Mouse (Mus musculus) adrenal gland, postnatal 25 days (tissue): Measurements from ENCODE around the gene Timm8a1. TPM values are rescaled to one million over a fixed set of nuclear protein-coding genes. Genes with fewer than 3 reads are reported as not detected.

Source experiments
- DNase-seq: peaks from one replicate; pipeline ENCODE4 v3.0.0; 2021; ENCODE audit warnings: mixed read lengths
- total RNA-seq: library from RNA; stranded (reverse); gene quantifications from 2 replicates; pipeline ENCODE4 v1.2.3, GENCODE M21; 2021

Timm8a1 gene
- total RNA-seq, 1 experiment from 2014 or later, result 30.7 TPM

DNA sequence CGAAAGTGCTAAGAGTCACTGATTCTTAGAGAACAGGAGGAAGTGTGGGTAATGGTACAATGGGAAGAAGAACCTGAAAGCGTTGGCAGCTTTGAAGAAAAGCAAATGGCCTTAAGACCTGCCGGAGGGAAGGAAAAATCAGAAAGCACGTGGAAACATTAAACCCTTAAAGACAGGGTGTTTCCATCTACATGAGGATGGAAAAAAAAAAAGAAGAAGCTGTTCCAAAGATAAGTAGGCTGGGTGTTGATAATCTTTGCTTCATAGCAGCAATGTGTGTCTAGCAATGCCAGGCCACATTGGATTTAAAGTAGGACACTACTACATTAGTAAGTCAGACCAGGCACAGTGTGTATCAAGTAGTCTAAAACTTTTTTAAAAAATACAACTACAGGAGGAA is 16.4 kb downstream of the Timm8a1 start:
- DNase-seq, result no peak

DNA sequence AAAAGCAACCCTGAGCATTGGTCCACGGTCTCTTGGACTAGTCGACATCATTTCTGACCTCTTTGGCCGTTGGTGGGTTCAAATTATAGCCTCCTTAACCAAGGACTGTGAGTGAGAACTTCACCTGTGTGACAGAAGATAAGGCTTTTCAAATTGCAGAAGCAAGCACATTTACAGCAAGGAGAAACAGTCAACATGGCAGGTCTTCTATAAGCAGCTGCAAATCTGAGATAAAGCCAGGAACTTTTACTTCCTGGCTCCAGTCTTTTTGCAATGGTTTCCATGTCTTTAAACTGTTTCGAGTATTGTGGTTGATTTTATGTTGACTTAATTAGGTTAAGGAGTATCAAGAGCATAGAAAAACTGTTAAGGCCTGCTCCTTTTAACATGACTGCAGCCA is 17.9 kb downstream of the Timm8a1 start:
- no peak for DNase-seq

DNA sequence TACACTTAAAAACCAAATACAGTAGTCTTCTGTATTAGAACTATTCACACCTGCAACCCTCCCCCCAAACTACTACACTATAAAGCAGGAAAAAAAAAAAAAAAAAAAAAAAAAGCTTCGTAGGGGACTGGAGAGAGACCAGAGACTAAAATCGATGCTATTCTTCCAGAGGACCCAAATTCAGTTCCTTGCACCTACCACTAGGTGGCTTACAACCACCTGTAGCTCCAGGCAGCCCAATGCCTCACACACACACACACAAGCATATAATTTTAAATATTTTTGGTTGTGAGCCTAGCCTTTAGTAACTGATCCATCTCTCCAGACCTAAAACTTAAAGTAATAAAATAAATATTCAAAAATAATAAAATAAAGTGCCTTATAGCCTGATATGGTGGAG is 32.2 kb downstream of the Timm8a1 start:
- DNase-seq, result no peak

DNA sequence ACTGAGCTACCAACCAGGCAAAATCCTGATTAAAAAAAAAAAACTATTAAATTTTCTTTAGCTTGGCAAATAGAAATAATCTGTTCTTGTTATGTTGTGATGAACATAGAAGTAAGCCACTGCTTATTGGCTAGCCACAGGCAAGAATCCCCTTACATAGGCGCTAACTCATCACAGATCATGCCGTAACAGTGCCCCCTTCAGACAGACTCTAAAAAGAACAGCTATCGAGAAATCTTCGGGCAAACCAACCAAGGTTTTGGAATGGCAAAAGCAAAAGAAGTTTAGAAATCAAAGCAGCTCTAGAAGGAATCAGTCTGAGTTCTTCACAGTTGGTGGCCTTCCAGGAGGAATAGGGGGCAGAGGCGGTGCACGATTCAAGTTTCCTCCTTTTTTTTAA is 33.7 kb downstream of the Timm8a1 start:
- no peak for DNase-seq

DNA sequence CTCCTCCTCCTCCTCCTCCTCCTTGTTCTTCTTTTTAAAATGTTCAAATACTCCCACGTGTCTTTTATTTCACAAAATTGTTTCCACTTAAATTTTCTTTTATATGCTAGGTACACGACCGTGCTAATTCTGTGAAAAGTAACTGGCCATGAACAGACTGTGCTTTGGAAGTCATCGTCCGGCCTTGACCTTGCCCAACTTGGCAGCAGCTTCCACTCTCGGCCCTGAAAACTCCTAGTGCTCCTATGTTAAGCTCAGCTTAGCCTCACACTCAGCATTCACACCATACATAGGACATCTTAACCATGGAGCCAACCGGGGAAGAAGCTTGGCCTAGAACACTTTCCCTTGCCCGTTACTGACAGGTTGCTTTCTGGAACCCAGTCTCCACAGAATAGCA is 41.0 kb downstream of the Timm8a1 start:
- peak; percentile 56 for DNase-seq

Other genes starting within 250 kb of the Timm8a1 start
- gene Tmem35a, start 246.6 kb downstream of the Timm8a1 start, total RNA-seq, result 216 and 250 TPM in 2 replicates
- gene Cenpi, start 233.8 kb downstream of the Timm8a1 start, total RNA-seq, result 3.1 and 5.5 TPM in 2 replicates
- 0.19 and 0.49 TPM in 2 replicates for gene Drp2, start 137.3 kb downstream of the Timm8a1 start, total RNA-seq
- gene Taf7l, start 65.4 kb downstream of the Timm8a1 start, total RNA-seq, result not detected in 2 replicates
- gene Btk, start 41.7 kb upstream of the Timm8a1 start, total RNA-seq, result 0.67 and 0.82 TPM in 2 replicates
- 276 and 305 TPM in 2 replicates for gene Rpl36a, start 43.8 kb upstream of the Timm8a1 start, total RNA-seq
- gene Gla, start 59.3 kb upstream of the Timm8a1 start, total RNA-seq, result 8.4 and 9.0 TPM in 2 replicates
- 90.6 and 98.0 TPM in 2 replicates for gene Hnrnph2, start 59.3 kb upstream of the Timm8a1 start, total RNA-seq
- gene Armcx4, start 144.7 kb upstream of the Timm8a1 start, total RNA-seq, result 9.7 and 14.6 TPM in 2 replicates
- 20.7 and 24.1 TPM in 2 replicates for gene Armcx1, start 176.1 kb upstream of the Timm8a1 start, total RNA-seq
- 6.3 and 14.3 TPM in 2 replicates for gene Armcx6, start 209.6 kb upstream of the Timm8a1 start, total RNA-seq
- gene Armcx3, start 214.7 kb upstream of the Timm8a1 start, total RNA-seq, result 36.3 and 45.9 TPM in 2 replicates